Mouse (Mus musculus) brain, embryonic 18.5 days (tissue): ENCODE results near the gene Hrc.
"Not testable (repeated sequence)": the region's sequence is repeated elsewhere in the genome, so short reads cannot be mapped to it uniquely, and the experiment has no call there.

Experiments used
- DNase-seq: peaks from one replicate; pipeline ENCODE4 v3.0.0-alpha.2; 2012; ENCODE audit warnings: low read depth, low spot score

Gene Hrc

GRCm38 (mm10) chr7:45333431-45333982 lies 1.6 kb upstream of the Hrc start, which contains the start of gene Trpm4:
TSS of gene Trpm4 (minus strand) at chr7:45333780.
- peak; percentile 50 for DNase-seq

GRCm38 (mm10) chr7:45334605-45335004 lies 485 bp upstream of the Hrc start:
- no peak for DNase-seq

DNA sequence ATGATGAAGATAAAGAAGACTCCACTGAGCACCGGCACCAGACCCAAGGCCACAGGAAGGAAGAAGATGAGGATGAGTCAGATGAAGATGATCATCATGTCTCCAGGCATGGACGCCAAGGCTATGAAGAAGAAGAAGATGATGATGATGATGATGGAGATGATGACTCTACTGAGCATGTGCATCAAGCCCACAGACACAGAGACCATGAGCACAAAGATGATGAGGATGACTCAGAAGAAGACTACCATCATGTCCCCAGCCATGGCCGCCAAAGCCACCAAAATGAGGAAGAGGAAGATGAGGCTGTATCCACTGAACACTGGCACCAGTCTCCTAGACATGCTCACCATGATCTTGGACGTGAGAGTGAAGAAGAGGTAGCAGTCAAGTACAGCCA lies 1.2 kb downstream of the Hrc start:
- no peak for DNase-seq

GRCm38 (mm10) chr7:45337469-45337868 lies 2.4 kb downstream of the Hrc start:
- DNase-seq: no peak

GRCm38 (mm10) chr7:45338161-45338911 lies 3.2 kb downstream of the Hrc start:
- DNase-seq: no peak

- no peak for DNase-seq
Observed at GRCm38 (mm10) chr7:45339410-45340065, 4.4 kb downstream of the Hrc start.

- no peak for DNase-seq
Observed at GRCm38 (mm10) chr7:45340066-45340442, 5.0 kb downstream of the Hrc start.

DNA sequence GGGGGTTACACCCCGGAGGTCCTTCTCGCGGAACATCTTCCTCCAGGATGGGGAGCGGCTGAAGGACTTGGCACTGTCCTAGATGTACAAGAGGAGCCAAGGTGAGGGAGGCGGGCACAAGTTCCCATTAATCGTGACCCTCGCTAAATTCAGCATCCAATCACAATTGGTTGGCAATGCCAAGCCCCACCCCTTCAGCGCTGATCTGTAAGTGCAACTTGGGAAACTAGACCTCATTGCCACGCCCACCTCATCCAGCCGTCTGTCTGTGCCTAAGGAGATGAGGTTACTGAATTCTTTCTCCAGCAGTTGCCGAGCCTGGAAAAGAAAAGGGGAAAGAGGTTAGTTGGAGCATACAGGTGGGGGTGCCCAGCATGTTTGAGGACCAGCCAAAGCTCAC lies 5.6 kb downstream of the Hrc start:
- DNase-seq: no peak

GRCm38 (mm10) chr7:45341303-45341702 lies 6.2 kb downstream of the Hrc start:
- DNase-seq: no peak

DNA sequence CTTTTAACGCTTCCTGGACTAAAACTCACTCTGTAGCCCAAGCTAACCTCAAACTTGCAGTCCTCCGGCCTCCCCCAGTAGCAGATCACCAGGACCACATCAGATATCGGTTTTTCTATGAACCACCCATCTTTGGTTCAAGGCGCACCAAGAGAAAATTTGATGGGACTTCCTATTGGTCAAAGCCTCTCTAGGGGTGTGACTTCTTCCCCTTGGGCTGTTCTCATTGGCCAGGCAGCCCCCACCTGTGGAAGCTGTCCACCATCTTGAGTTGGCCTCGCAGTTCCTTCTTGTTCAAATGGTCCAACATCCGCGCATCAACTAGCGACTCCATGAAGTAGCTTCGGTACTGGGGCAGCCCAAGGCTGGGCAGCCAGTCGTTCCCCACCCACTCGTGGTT lies 7.0 kb downstream of the Hrc start:
- DNase-seq: no peak

DNA sequence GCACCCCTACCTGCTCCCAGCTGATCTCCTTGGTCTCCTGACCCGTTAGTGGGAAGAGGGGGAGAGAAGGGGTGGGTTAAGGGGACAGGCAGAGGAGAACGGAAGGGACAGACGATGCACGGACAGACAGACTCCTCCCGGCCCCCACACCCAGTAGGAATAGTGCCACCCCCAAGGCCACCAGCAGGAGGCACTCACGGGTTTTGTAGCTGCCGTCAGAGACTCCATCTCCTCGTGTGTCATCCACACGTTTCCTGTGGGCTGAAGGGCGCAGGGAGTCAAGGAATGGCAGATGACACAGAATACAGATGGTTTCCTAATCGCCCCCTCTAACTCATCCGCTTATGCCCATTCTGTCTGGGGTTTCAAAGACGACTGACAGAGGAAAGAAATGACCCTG lies 8.5 kb downstream of the Hrc start:
- DNase-seq: no peak

DNA sequence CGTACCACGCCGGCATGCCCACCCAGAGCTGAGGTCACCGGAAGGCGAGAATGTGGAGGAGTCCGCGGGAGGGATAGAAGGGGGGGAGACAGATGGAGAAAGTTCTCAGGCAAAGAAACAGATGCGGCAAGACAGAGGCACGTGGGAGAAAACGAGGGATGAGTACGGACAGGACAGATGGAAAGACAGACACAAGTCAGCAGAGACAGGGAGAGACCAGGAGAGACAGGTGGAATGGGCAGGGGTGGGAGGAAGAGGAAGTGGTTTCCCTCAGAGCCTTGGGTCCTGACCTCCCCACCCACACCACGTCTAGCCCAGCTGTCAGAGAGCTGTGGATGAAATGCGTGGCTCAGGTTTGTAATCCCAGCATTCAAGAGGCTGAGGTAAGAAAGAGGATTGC lies 11.8 kb downstream of the Hrc start:
- no peak for DNase-seq

- DNase-seq: no peak
Observed at GRCm38 (mm10) chr7:45353041-45353440, 18.0 kb downstream of the Hrc start.

DNA sequence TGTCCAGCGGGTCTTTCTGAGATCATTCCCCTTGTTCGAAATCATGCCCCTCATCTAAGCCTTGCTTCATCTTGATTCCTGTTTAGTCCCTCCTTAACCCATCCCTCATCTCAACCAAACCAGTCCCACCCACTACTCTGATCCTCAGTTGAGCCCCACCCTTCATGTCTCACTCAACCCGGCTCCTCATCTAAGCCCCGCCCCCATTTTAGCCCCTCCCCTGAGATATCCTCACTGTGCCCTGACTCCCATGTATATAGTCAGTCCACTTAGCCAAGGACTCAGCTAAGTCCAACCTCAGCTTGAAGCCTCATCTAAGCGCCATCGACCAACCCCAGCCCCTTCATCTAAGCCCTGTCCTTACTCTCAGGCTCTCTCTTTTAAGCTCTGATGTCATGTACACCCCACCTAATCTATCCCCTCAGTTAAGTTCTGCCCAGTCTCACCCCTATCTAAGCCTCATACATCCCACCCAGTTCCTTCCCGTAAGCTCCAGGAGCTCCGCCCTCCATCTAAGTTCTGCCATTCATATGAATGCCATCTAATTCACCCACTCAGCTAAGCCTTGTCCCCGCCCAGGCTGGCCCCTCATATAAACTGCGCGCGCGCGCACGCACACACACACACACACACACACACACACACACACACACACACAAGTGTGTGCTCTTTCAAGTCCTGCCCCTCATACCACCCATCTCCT lies 20.4 kb downstream of the Hrc start:
- no peak for DNase-seq

DNA sequence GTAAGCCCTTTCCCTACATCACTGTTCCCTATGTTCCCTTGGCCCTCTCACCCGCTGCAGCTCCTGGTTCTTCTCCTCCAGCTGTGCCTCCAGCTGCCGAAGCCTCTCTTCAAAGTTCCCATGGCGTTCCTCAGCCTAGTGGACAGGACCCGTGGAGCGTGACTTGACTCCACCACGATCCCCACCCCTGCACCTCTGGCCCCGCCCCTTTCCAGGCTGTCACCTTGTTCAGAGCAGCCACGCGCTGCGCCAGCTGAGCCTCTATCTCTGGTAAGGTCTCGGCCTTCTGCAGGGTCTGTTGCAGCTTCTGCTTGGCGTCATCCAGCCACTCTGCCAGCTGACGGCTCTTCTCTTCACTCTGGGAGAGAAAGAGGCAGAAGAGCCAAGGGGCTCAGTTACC lies 21.0 kb downstream of the Hrc start:
- DNase-seq: no peak

- DNase-seq: not testable (repeated sequence)
Observed at GRCm38 (mm10) chr7:45359081-45359480, 24.0 kb downstream of the Hrc start.

- no peak for DNase-seq
Observed at GRCm38 (mm10) chr7:45360404-45361125, 25.5 kb downstream of the Hrc start.

DNA sequence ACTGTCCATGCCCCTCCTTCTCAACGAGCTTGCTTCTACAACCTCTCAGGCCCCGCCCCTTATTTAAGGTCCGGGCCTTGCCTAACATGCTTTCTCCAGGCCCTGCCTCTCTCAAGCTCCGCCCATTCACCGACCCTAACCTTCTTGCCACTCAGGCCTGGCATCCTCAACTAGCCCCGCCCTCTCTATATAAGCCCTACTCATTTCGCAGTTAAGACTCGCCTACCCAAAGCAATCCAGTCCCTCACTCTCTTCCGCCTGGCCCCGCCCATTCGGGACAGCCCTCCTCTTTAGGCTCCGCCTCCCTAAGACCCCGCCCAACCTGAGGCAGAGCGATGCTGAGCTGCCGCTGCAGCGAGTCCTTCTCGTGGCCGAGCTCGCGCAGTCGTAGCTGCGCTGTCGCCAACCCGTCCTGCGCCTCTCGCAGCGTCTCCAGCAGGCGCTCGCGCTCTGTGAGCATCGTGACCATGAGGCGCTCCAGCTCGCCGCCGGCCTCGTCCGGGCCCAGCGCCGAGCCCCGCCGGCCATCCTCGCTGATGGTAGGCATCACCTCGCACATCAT lies 26.2 kb downstream of the Hrc start:
- peak; percentile 56 for DNase-seq

DNA sequence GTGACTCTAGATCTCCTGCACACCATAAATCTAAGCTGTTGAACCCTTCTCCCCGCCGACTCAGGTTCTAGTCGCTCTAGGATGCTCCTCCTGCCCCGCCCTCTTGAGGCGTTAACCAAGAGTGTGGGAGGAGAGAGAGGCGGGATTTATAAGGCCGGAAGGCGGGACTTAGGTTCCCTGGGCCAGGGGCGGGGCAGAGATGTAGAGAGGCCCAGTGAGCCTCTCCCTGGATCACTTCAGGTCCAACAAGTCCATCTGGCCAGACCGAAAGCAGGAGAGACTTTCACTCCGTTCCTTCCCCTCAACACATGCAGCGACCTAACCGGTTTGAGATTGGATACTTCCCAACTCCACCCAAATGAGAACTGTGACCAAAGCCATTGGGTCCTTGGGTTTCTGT lies 27.7 kb downstream of the Hrc start:
- no peak for DNase-seq

- DNase-seq: no peak
Observed at GRCm38 (mm10) chr7:45363983-45364382, 28.9 kb downstream of the Hrc start.
